Mouse (Mus musculus) kidney, postnatal 14 days (tissue): ENCODE results near the gene Wfs1.

Source experiments
- DNase-seq: peaks from one replicate; pipeline ENCODE4 v3.0.0; 2022; ENCODE audit warnings: mixed read lengths

The Wfs1 gene

DNA sequence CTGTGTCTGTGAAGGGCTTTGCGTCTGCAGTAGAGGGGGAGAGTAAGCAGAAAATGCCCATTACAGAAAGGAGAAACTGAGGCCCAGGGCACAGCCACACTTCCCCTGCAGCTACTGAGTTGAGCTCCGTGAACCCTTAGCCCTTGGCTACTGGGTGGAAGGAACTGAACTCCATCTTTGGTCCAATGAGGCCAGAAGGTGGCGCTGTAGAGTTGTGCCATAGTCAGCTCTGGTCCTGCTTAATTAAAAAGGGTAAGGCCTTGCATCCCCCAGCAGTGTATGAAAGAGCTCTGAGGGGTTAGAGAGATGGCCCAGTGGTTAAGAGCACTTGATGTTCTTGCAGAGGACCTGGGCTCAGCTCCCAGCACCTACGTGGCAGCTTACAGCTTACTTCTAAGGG lies 60.3 kb downstream of the Wfs1 start:
- DNase-seq, result no peak

DNA sequence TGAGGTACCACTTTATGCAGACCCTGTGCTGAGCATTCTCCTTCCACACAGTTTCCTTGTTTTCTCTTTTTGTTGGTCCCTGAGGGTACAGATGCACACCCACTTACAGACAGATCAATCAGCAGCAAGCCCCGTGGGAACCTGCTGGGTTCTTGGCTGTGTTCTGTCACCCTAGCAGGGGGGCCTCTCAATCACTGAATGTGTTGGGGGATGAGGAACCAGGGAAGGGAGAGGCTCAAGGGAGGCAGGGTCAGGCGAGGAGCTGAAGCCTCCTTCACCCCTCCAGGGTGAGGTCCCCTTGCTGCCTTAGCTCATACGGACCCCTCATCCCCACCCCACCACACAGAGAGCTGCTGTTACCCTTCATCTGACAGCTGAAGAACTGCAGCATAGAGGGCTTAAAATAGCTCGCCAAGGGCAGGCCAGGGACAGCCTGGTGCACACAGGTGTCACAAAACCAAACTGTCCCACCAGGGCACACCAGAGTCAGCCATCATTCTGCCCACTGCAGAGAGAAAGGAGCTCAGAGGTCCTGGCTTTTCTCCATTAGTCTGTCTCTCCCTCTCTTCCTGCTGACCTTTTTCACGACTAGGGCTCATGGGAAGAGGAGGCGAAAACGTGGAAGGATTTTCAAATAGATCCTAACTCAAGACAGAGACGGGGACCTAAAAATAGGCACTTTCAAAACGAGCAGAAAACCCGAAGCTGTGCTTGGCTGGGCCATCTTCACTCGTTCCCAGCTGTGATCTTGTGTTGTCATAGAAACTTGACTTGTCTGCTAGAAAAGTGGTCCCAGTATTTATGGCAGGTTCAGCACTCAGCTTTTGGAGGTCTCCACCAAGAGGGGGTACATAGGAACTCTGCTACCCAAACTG lies 64.9 kb downstream of the Wfs1 start:
- no peak for DNase-seq

DNA sequence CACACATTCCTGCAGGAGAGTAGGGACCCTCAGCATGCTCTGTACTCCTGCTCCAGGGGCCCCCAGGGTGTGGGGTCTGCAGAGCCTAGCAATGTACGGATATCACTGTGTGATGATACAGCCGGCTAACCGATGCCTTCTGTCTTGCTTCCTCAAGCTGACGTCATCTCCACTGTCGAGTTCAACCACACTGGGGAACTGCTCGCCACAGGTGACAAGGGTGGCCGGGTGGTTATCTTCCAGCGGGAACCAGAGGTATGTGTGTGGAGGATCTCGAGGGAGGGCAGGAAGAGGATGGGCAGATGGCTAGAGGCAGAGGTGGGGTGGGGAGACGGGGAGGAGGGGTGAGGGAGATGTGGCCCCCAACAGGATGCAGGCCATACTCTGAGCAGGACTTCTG lies 66.2 kb downstream of the Wfs1 start:
- DNase-seq, result no peak

DNA sequence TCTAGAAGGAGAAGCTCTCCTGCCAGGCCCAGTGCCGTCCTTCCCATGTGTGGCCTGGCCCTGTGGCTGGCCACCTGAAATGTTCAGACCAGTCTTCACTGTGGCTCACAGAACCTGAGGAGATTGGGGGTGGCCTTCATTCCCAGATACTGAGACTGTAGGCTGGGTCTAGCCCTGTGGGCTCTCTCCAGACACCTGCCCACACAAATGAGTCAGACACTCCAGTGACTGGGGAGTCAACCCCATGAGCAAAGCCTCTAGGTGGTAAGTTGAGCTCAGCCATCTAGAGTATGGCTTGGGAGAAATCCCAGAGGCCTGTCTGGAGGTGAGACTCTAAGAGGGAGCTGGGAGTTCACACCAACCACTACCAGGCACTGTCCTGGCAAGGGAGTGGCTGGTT lies 67.1 kb downstream of the Wfs1 start:
- no peak for DNase-seq

DNA sequence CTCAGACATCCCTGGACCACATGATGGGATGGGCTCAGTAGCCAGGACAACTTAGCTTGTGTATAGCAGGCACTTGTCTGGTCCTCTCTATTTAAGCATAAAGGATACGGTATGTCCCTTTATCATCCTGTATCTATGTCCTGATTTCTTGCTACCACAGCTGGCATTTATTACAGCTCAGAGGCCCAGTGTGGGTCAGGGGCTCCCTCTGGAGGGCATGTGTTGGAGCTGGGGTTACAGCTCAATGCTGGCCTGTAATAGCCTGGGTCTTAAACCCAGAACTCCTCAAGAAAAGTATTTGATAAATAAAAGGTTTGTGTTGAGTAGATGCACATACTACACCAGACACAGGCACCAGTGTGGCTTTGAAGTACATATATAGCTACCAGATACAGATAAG lies 68.9 kb downstream of the Wfs1 start:
- DNase-seq, result no peak

DNA sequence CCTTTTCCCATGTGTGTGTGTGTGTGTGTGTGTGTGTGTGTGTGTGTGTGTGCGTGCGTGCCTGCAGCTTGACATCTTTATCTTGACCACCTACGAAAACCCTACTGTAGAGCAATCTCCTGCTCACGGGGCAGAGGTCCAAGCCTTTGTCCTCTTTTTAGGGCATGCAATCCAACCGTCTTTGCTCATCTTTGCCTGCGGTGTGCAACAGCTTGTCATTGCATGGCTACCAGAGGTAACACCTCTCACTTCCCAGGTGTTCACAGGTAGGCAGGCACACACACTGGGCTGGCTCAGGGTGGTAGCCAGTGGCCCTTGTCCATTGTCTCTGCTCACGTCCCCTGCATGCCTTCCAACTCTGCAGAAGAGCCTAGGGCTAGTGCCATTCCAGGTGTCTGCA lies 71.0 kb downstream of the Wfs1 start:
- no peak for DNase-seq

DNA sequence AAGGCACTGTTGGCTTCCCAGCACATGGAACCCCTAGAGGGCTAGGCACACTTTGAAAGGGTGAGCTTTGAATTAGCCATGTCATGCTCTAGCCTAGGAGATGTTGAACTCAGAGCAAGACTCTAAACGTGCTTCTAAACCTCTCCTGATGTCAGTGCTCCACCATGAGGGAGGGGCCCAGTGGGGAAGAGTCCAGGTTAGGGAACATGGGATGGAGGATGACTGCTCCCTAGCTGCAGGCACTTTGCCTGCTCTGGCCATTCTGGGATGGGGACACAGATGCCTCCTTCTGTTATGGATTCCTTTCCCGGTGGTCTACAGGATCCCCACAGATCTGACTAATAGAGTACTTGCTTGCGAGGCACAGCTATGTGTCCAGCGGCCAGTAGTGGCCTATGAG lies 71.8 kb downstream of the Wfs1 start:
- no peak for DNase-seq

DNA sequence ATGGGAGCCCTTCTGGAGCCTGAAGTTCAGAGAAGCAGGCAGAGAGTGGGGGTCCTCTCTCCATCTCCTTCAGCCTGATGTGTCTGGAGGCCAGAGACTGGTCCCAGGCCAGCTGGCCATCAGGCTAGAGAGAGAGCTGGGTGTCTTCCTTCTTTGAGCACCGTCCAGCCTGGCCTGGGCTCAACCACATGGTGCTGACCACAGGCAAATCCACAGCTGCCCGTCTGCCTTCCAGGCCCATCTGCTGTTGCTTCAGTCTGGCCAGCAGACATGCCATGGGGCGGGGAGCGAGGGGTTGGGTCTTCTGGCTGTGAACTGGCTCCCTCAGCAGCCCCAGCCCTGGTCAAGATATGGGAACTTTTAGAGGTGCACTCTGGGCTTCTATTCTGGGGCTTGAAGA lies 72.4 kb downstream of the Wfs1 start:
- no peak for DNase-seq
